Mouse (Mus musculus): ENCODE results near the gene Fblim1. TPM values are rescaled to one million over a fixed set of nuclear protein-coding genes. Genes with fewer than 3 reads are reported as not detected.

Fblim1 gene
- polyA plus RNA-seq (2016; fragmentation: Nextera tagmentation; extraction: Ambion mirVana), result 49.1 and 57.9 TPM in 2 replicates

- peaks cover 12% of the 10 kb centered on the region for H3K27me3 ChIP-seq
- H3K9me3 ChIP-seq (replicated peaks), result peaks cover 6% of the 10 kb centered on the region; the same call in 1 of the 2 replicates
- no peak within 1 kb of the TSS for H3K27ac ChIP-seq
- H3K9ac ChIP-seq, result no peak within 1 kb of the TSS
- no peak within 1 kb of the TSS for H3K4me3 ChIP-seq
- WGBS, result 86% methylated on average over 11 of the region's 11 CpGs
- no peaks in the 10 kb centered on the region for H3K36me3 ChIP-seq
- no peak for ATAC-seq (ENCODE audit: low FRiP score)
- H3K4me1 ChIP-seq, result 0 out of 2 replicates have a peak, but pooled peaks cover 2% of the 10 kb centered on the region
- H3K4me2 ChIP-seq (replicated peaks), result no peak within 1 kb of the TSS
Observed at GRCm38 (mm10) chr4:141605861-141606260, at the start of gene Fblim1. Gene Fblim1, minus strand, starts transcription at chr4:141606096.

GRCm38 (mm10) chr4:141654509-141654908, 48.6 kb upstream of the Fblim1 start:
- Histone ChIP-seq H3K9ac (no peak overlapping the region), H3K4me2 (replicated peaks) (no peak overlapping the region), H3K4me3 (no peak overlapping the region), H3K4me1 (peaks cover 14% of the 10 kb centered on the region), H3K27me3 (no peaks in the 10 kb centered on the region), H3K27ac (0 out of 2 replicates have a peak overlapping the region, but pooled peaks have one; percentile 31), H3K36me3 (peaks cover 17% of the 10 kb centered on the region), H3K9me3 (replicated peaks) (no peaks in the 10 kb centered on the region)
- no peak for ATAC-seq (ENCODE audit: low FRiP score)
- WGBS, result 95% methylated on average over 6 of the region's 6 CpGs

GRCm38 (mm10) chr4:141653813-141654212, 47.9 kb upstream of the Fblim1 start:
- peak overlapping the region; percentile 31; the same call in 1 of the 2 replicates for H3K27ac ChIP-seq
- H3K9ac ChIP-seq, result no peak overlapping the region
- peaks cover 11% of the 10 kb centered on the region for H3K36me3 ChIP-seq
- H3K4me1 ChIP-seq, result peaks cover 20% of the 10 kb centered on the region
- H3K4me3 ChIP-seq, result no peak overlapping the region
- no peak for ATAC-seq (ENCODE audit: low FRiP score)
- H3K9me3 ChIP-seq (replicated peaks), result no peaks in the 10 kb centered on the region
- WGBS, result 92% methylated on average over 13 of the region's 13 CpGs
- no peak overlapping the region for H3K4me2 ChIP-seq (replicated peaks)
- no peaks in the 10 kb centered on the region for H3K27me3 ChIP-seq

- no peak overlapping the region for H3K4me2 ChIP-seq (replicated peaks)
- no peaks in the 10 kb centered on the region for H3K27me3 ChIP-seq
- H3K9me3 ChIP-seq (replicated peaks), result no peaks in the 10 kb centered on the region
- H3K27ac ChIP-seq, result no peak overlapping the region
- WGBS, result 87% methylated on average over 8 of the region's 8 CpGs
- peaks cover 11% of the 10 kb centered on the region for H3K36me3 ChIP-seq
- no peak overlapping the region for H3K9ac ChIP-seq
- no peak overlapping the region for H3K4me3 ChIP-seq
- no peak for ATAC-seq (ENCODE audit: low FRiP score)
- H3K4me1 ChIP-seq, result peaks cover 20% of the 10 kb centered on the region
Observed at GRCm38 (mm10) chr4:141653044-141653443, 47.1 kb upstream of the Fblim1 start.

- 84% methylated on average over 10 of the region's 10 CpGs for WGBS
- Histone ChIP-seq H3K27ac (no peak overlapping the region), H3K4me1 (peaks cover 18% of the 10 kb centered on the region), H3K9ac (no peak overlapping the region), H3K4me3 (no peak overlapping the region), H3K27me3 (no peaks in the 10 kb centered on the region), H3K9me3 (replicated peaks) (no peaks in the 10 kb centered on the region), H3K36me3 (peaks cover 11% of the 10 kb centered on the region), H3K4me2 (replicated peaks) (no peak overlapping the region)
- ATAC-seq (ENCODE audit: low FRiP score), result no peak
Observed at GRCm38 (mm10) chr4:141651944-141652343, 46.0 kb upstream of the Fblim1 start.

GRCm38 (mm10) chr4:141651286-141651685, 45.4 kb upstream of the Fblim1 start:
- Histone ChIP-seq H3K9me3 (replicated peaks) (no peaks in the 10 kb centered on the region), H3K4me3 (no peak overlapping the region), H3K36me3 (peaks cover 13% of the 10 kb centered on the region), H3K9ac (no peak overlapping the region), H3K4me2 (replicated peaks) (no peak overlapping the region), H3K4me1 (peaks cover 15% of the 10 kb centered on the region), H3K27ac (no peak overlapping the region), H3K27me3 (no peaks in the 10 kb centered on the region)
- ATAC-seq (ENCODE audit: low FRiP score), result no peak
- 85% methylated on average over 6 of the region's 6 CpGs for WGBS

GRCm38 (mm10) chr4:141649244-141649643, 43.3 kb upstream of the Fblim1 start:
- no peaks in the 10 kb centered on the region for H3K9me3 ChIP-seq (replicated peaks)
- WGBS, result 71% methylated on average over 6 of the region's 6 CpGs
- H3K27ac ChIP-seq, result peak overlapping the region; percentile 9; the same call in 1 of the 2 replicates
- no peak overlapping the region for H3K4me3 ChIP-seq
- peaks cover 9% of the 10 kb centered on the region for H3K36me3 ChIP-seq
- no peak overlapping the region for H3K4me2 ChIP-seq (replicated peaks)
- ATAC-seq (ENCODE audit: low FRiP score), result no peak
- H3K4me1 ChIP-seq, result peaks cover 15% of the 10 kb centered on the region
- H3K9ac ChIP-seq, result no peak overlapping the region
- no peaks in the 10 kb centered on the region for H3K27me3 ChIP-seq

- no peak overlapping the region for H3K4me2 ChIP-seq (replicated peaks)
- no peak overlapping the region for H3K27ac ChIP-seq
- ATAC-seq (ENCODE audit: low FRiP score), result no peak
- no peaks in the 10 kb centered on the region for H3K9me3 ChIP-seq (replicated peaks)
- H3K9ac ChIP-seq, result no peak overlapping the region
- H3K27me3 ChIP-seq, result no peaks in the 10 kb centered on the region
- WGBS, result 92% methylated on average over 5 of the region's 5 CpGs
- H3K36me3 ChIP-seq, result peaks cover 9% of the 10 kb centered on the region
- H3K4me1 ChIP-seq, result peaks cover 17% of the 10 kb centered on the region
- H3K4me3 ChIP-seq, result no peak overlapping the region
Observed at GRCm38 (mm10) chr4:141648262-141648661, 42.4 kb upstream of the Fblim1 start.

- Histone ChIP-seq H3K9ac (no peak overlapping the region), H3K4me2 (replicated peaks) (no peak overlapping the region), H3K27ac (no peak overlapping the region), H3K4me3 (no peak overlapping the region), H3K4me1 (peaks cover 19% of the 10 kb centered on the region), H3K27me3 (no peaks in the 10 kb centered on the region), H3K36me3 (peaks cover 9% of the 10 kb centered on the region), H3K9me3 (replicated peaks) (no peaks in the 10 kb centered on the region)
- ATAC-seq (ENCODE audit: low FRiP score), result no peak
- 94% methylated on average over 3 of the region's 3 CpGs for WGBS
Observed at GRCm38 (mm10) chr4:141647187-141647586, 41.3 kb upstream of the Fblim1 start.

GRCm38 (mm10) chr4:141645988-141646387, 40.1 kb upstream of the Fblim1 start:
- H3K9me3 ChIP-seq (replicated peaks), result no peaks in the 10 kb centered on the region
- H3K4me2 ChIP-seq (replicated peaks), result no peak overlapping the region
- H3K4me1 ChIP-seq, result peaks cover 19% of the 10 kb centered on the region
- 95% methylated on average over 8 of the region's 8 CpGs for WGBS
- H3K27ac ChIP-seq, result no peak overlapping the region
- ATAC-seq (ENCODE audit: low FRiP score), result no peak
- no peak overlapping the region for H3K4me3 ChIP-seq
- no peaks in the 10 kb centered on the region for H3K27me3 ChIP-seq
- H3K9ac ChIP-seq, result no peak overlapping the region
- H3K36me3 ChIP-seq, result peaks cover 20% of the 10 kb centered on the region

GRCm38 (mm10) chr4:141643118-141643855, 37.4 kb upstream of the Fblim1 start:
- no peaks in the 10 kb centered on the region for H3K27me3 ChIP-seq
- H3K4me1 ChIP-seq, result peaks cover 10% of the 10 kb centered on the region
- H3K4me2 ChIP-seq (replicated peaks), result no peak overlapping the region
- 0 out of 2 replicates have a peak overlapping the region, but pooled peaks have one; percentile 52 for H3K27ac ChIP-seq
- ATAC-seq (ENCODE audit: low FRiP score), result peak; percentile 51; the same call in 1 of the 2 replicates
- no peak overlapping the region for H3K9ac ChIP-seq
- H3K9me3 ChIP-seq (replicated peaks), result no peaks in the 10 kb centered on the region
- WGBS, result 55% methylated on average over 7 of the region's 7 CpGs
- H3K36me3 ChIP-seq, result peaks cover 43% of the 10 kb centered on the region
- no peak overlapping the region for H3K4me3 ChIP-seq

GRCm38 (mm10) chr4:141641961-141642811, 36.3 kb upstream of the Fblim1 start:
- H3K4me3 ChIP-seq, result no peak overlapping the region
- 92% methylated on average over 25 of the region's 25 CpGs for WGBS
- H3K9ac ChIP-seq, result no peak overlapping the region
- H3K27ac ChIP-seq, result no peak overlapping the region
- peaks cover 45% of the 10 kb centered on the region for H3K36me3 ChIP-seq
- H3K27me3 ChIP-seq, result no peaks in the 10 kb centered on the region
- no peak overlapping the region for H3K4me2 ChIP-seq (replicated peaks)
- H3K4me1 ChIP-seq, result peaks cover 10% of the 10 kb centered on the region
- ATAC-seq (ENCODE audit: low FRiP score), result 0 out of 2 replicates have a peak, but pooled peaks have one; percentile 36
- no peaks in the 10 kb centered on the region for H3K9me3 ChIP-seq (replicated peaks)

Data from hindbrain, embryonic 12.5 days (tissue).